Mouse (Mus musculus) left cerebral cortex, adult 11 months (tissue): ENCODE measurements at regions not wholly inside any gene's neighbourhood (a gene's known extent, or its start where the extent isn't known, plus 50 kb on each side); places are given as distances from the start of the nearest gene placed in this dataset.

Source experiments
- DNase-seq: peaks from one replicate; pipeline ENCODE4 v3.0.0; 2022; ENCODE audit warnings: low spot score

- DNase-seq = peak; percentile 16
Observed at GRCm38 (mm10) chr7:88954978-88955377, 449.0 kb downstream of the Tmem135 start.

GRCm38 (mm10) chr7:88945338-88945737 is 458.7 kb downstream of the Tmem135 start:
- DNase-seq = no peak

- no peak for DNase-seq
Observed at GRCm38 (mm10) chr7:88944936-88945335, 459.1 kb downstream of the Tmem135 start.

GRCm38 (mm10) chr7:88941246-88941910 is 462.6 kb downstream of the Tmem135 start:
- no peak for DNase-seq

GRCm38 (mm10) chr7:88940196-88940595 is 463.8 kb downstream of the Tmem135 start:
- no peak for DNase-seq

- no peak for DNase-seq
Observed at GRCm38 (mm10) chr7:88928245-88928795, 475.7 kb downstream of the Tmem135 start.
